Mouse (Mus musculus): Measurements from ENCODE around the gene Mtrf1.

GRCm38 (mm10) chr14:79388304-79388703 lies 9.3 kb upstream of the Mtrf1 start:
- no peak for TF ChIP-seq POLR2A (IDR thresholded peaks at IDR 0.05; ENCODE audit: low read depth, low read length)
- TF ChIP-seq CTCF (conservative IDR thresholded peaks at IDR 0.05 in 1 of 2, IDR thresholded peaks at IDR 0.05 in 1 of 2; ENCODE audit: low read depth in 2 of 2, low read length in 2 of 2) = no peak
- no peak for TF ChIP-seq EP300 (IDR thresholded peaks at IDR 0.05; ENCODE audit: low read length)
- no peak for TF ChIP-seq CHD1 (IDR thresholded peaks at IDR 0.05; ENCODE audit: low read depth, low read length)
- TF ChIP-seq SIN3A (IDR thresholded peaks at IDR 0.05; ENCODE audit: low read length) = no peak
- TF ChIP-seq MEF2A (IDR thresholded peaks at IDR 0.05; ENCODE audit: borderline replicate concordance, low read depth, low read length) = no peak
- TF ChIP-seq USF2 (conservative IDR thresholded peaks at IDR 0.05; ENCODE audit: low read depth, low read length) = no peak
- no peak for TF ChIP-seq ELF1 (IDR thresholded peaks at IDR 0.05; ENCODE audit: low read depth, low read length)
- TF ChIP-seq MAZ (IDR thresholded peaks at IDR 0.05; ENCODE audit: low read depth, low read length) = no peak
- no peak for TF ChIP-seq RCOR1 (conservative IDR thresholded peaks at IDR 0.05; ENCODE audit: low read depth, low read length)
- TF ChIP-seq GABPA (IDR thresholded peaks at IDR 0.05; ENCODE audit: insufficient replicate concordance, low read depth, low read length) = no peak
- TF ChIP-seq JUN (IDR thresholded peaks at IDR 0.05; ENCODE audit: insufficient read depth, low read depth, low read length) = no peak

Data from CH12.LX (cell line).